Mouse (Mus musculus) liver, adult 2 months (tissue): Measurements from ENCODE around the gene Abtb1. TPM values are rescaled to one million over a fixed set of nuclear protein-coding genes. Genes with fewer than 3 reads are reported as not detected.

Source experiments
- DNase-seq: peaks from one replicate; pipeline ENCODE4 v3.0.0-alpha.2; 2011; ENCODE audit warnings: low read depth, low spot score; ENCODE audit errors: extremely low read depth
- H3K27ac ChIP-seq: fragments of 200-500 bp; replicated peaks from 2 replicates; pipeline ENCODE4 v1.5.1; 2012; ENCODE audit warnings: low read depth, mild to moderate bottlenecking, control low read depth, inconsistent platforms, low read length; ENCODE audit not compliant: insufficient read depth
- H3K27me3 ChIP-seq: fragments of 200-500 bp; 2 replicates; pipeline ENCODE4 v1.6.1; 2012; ENCODE audit warnings: mild to moderate bottlenecking, moderate library complexity, low read length, inconsistent platforms; ENCODE audit not compliant: control insufficient read depth, insufficient read depth
- H3K36me3 ChIP-seq: fragments of 200-500 bp; 2 replicates; pipeline ENCODE4 v1.6.1; 2012; ENCODE audit warnings: low read length, inconsistent platforms; ENCODE audit not compliant: control insufficient read depth, insufficient read depth
- H3K4me1 ChIP-seq: fragments of 200-500 bp; 2 replicates; pipeline ENCODE4 v1.6.1; 2011; ENCODE audit warnings: low read length; ENCODE audit not compliant: control insufficient read depth, insufficient read depth
- H3K4me3 ChIP-seq: fragments of 200-500 bp; 2 replicates; pipeline ENCODE4 v1.5.1; 2011; ENCODE audit warnings: low read depth, mild to moderate bottlenecking, control low read depth, low read length, moderate library complexity; ENCODE audit not compliant: insufficient read depth
- H3K79me2 ChIP-seq: fragments of 200-500 bp; 2 replicates; pipeline ENCODE4 v1.6.1; 2012; ENCODE audit warnings: inconsistent platforms, mild to moderate bottlenecking, low read length, moderate library complexity; ENCODE audit not compliant: control insufficient read depth, insufficient read depth
- H3K9ac ChIP-seq: fragments of 200-500 bp; 2 replicates; pipeline ENCODE4 v1.6.1; 2012; ENCODE audit warnings: low read depth, mild to moderate bottlenecking, control low read depth, inconsistent platforms, low read length
- CTCF ChIP-seq: fragments of 200-500 bp; IDR thresholded peaks from 2 replicates; pipeline ENCODE4 v1.5.1; 2011; ENCODE audit warnings: low read depth, low read length, control low read depth
- POLR2A ChIP-seq: fragments of 200-500 bp; IDR thresholded peaks from 2 replicates; pipeline ENCODE4 v1.6.1; 2011; ENCODE audit warnings: low read length, control low read depth; ENCODE audit not compliant: insufficient read depth; ENCODE audit errors: extremely low read depth
- WGBS: fragments of 180-500 bp; shearing (Covaris S2); methylation state at CpG from one replicate; pipeline ENCODE4 v1.1.7; 2018; 5-methylcytosine and 5-hydroxymethylcytosine counted together
- polyA plus RNA-seq: library from polyadenylated mRNA; depleted of rRNA; stranded (reverse); fragments of >200 nt; gene quantifications from 2 replicates; pipeline ENCODE4 v1.2.3, GENCODE M21; 2012; rRNA removed
- total RNA-seq: library from RNA; depleted of rRNA; stranded (reverse); fragments of >200 nt; gene quantifications from 2 replicates; pipeline ENCODE4 v1.2.3, GENCODE M21; 2014; rRNA removed

The Abtb1 gene
- total RNA-seq, result 28.2 and 28.3 TPM in 2 replicates
- polyA plus RNA-seq, result 54.7 and 60.0 TPM in 2 replicates

- TF ChIP-seq CTCF (peak; percentile 67), POLR2A (peak; percentile 79)
- Histone ChIP-seq H3K27me3 (no peaks in the 10 kb centered on the region), H3K9ac (peak within 1 kb of the TSS; percentile 94), H3K27ac (peak within 1 kb of the TSS; percentile 81), H3K4me3 (peak within 1 kb of the TSS; percentile 87), H3K4me1 (peaks cover 11% of the 10 kb centered on the region), H3K36me3 (no peaks in the 10 kb centered on the region; the same call in 1 of the 2 replicates), H3K79me2 (peaks cover 4% of the 10 kb centered on the region; the same call in 1 of the 2 replicates)
- DNase-seq, result peak; percentile 100
- WGBS, result under 1% methylated on average over 72 of the region's 72 CpGs
Measured at GRCm38 (mm10) chr6:88841781-88842689, at the start of gene Abtb1. Gene Abtb1 (minus strand): TSS chr6:88841984.

GRCm38 (mm10) chr6:88890832-88891231, 49.0 kb upstream of the Abtb1 start:
- TF ChIP-seq CTCF (no peak), POLR2A (no peak)
- no peaks in the 10 kb centered on the region for H3K27me3 ChIP-seq
- no peak overlapping the region for H3K27ac ChIP-seq
- 93% methylated on average over 7 of the region's 7 CpGs for WGBS
- H3K4me3 ChIP-seq, result no peak overlapping the region
- no peaks in the 10 kb centered on the region for H3K36me3 ChIP-seq
- no peak for DNase-seq
- H3K79me2 ChIP-seq, result no peaks in the 10 kb centered on the region
- peaks cover 9% of the 10 kb centered on the region for H3K4me1 ChIP-seq
- H3K9ac ChIP-seq, result no peak overlapping the region

GRCm38 (mm10) chr6:88889410-88890042, 47.7 kb upstream of the Abtb1 start:
- 25% methylated on average over 13 of the region's 13 CpGs for WGBS
- peak; percentile 74 for DNase-seq
- H3K36me3 ChIP-seq, result no peaks in the 10 kb centered on the region

GRCm38 (mm10) chr6:88886417-88886967, 44.7 kb upstream of the Abtb1 start:
- Histone ChIP-seq H3K79me2 (no peaks in the 10 kb centered on the region), H3K4me1 (peaks cover 9% of the 10 kb centered on the region), H3K27me3 (no peaks in the 10 kb centered on the region), H3K9ac (no peak overlapping the region), H3K36me3 (no peaks in the 10 kb centered on the region), H3K4me3 (no peak overlapping the region), H3K27ac (no peak overlapping the region)
- DNase-seq, result no peak
- TF ChIP-seq POLR2A (no peak), CTCF (no peak)
- 92% methylated on average over 2 of the region's 2 CpGs for WGBS

More at GRCm38 (mm10) chr6:88889410-88890042, 47.7 kb upstream of the Abtb1 start:
- Histone ChIP-seq H3K79me2 (no peaks in the 10 kb centered on the region), H3K27me3 (no peaks in the 10 kb centered on the region), H3K4me3 (no peak overlapping the region), H3K9ac (no peak overlapping the region), H3K27ac (no peak overlapping the region), H3K4me1 (peaks cover 9% of the 10 kb centered on the region)
- TF ChIP-seq POLR2A (no peak), CTCF (no peak)

GRCm38 (mm10) chr6:88885644-88886416, 44.0 kb upstream of the Abtb1 start:
- WGBS, result 97% methylated on average over 12 of the region's 12 CpGs
- Histone ChIP-seq H3K4me3 (no peak overlapping the region), H3K79me2 (no peaks in the 10 kb centered on the region), H3K27me3 (no peaks in the 10 kb centered on the region), H3K4me1 (peaks cover 9% of the 10 kb centered on the region), H3K36me3 (no peaks in the 10 kb centered on the region), H3K27ac (no peak overlapping the region), H3K9ac (no peak overlapping the region)
- TF ChIP-seq POLR2A, result no peak
- DNase-seq, result no peak
